Mouse (Mus musculus) lung, embryonic 14.5 days (tissue): Measurements from ENCODE around the gene Tesk1. TPM values are rescaled to one million over a fixed set of nuclear protein-coding genes. Genes with fewer than 3 reads are reported as not detected.

Source experiments
- ATAC-seq: fragments of 200-750 bp; cut with Nextera tagmentation; 2 replicates; pipeline ENCODE4 v1.8.0; 2017; ENCODE audit warnings: mild to moderate bottlenecking, moderate TSS enrichment, moderate library complexity; ENCODE audit not compliant: insufficient read depth
- DNase-seq: peaks from one replicate; pipeline ENCODE4 v3.0.0-alpha.2; 2015
- H3K27ac ChIP-seq: fragments of 300-500 bp; sonication (generic); 2 replicates; pipeline ENCODE4 v1.5.1; 2014; ENCODE audit warnings: low read depth, mild to moderate bottlenecking, moderate library complexity
- H3K27me3 ChIP-seq: fragments of 300-500 bp; sonication (generic); 2 replicates; pipeline ENCODE4 v1.6.1; 2014; ENCODE audit warnings: low read length, control low read depth; ENCODE audit not compliant: insufficient read depth
- H3K36me3 ChIP-seq: fragments of 300-500 bp; sonication (generic); 2 replicates; pipeline ENCODE4 v1.6.1; 2014; ENCODE audit warnings: control low read depth; ENCODE audit not compliant: insufficient read depth
- H3K4me1 ChIP-seq: fragments of 300-500 bp; sonication (generic); 2 replicates; pipeline ENCODE4 v1.6.1; 2014; ENCODE audit warnings: antibody characterized with exemption, control low read depth; ENCODE audit not compliant: insufficient read depth
- H3K4me2 ChIP-seq: fragments of 300-500 bp; sonication (generic); 2 replicates; pipeline ENCODE4 v1.6.1; 2014; ENCODE audit warnings: mild to moderate bottlenecking
- H3K4me3 ChIP-seq: fragments of 300-500 bp; sonication (generic); 2 replicates; pipeline ENCODE4 v1.5.1; 2014; ENCODE audit warnings: low read depth, low read length
- H3K9ac ChIP-seq: fragments of 300-500 bp; sonication (generic); 2 replicates; pipeline ENCODE4 v1.6.1; 2014
- H3K9me3 ChIP-seq: fragments of 300-500 bp; sonication (generic); 2 replicates; pipeline ENCODE4 v1.6.1; 2016; ENCODE audit warnings: low read depth, low read length, control low read depth
- CTCF ChIP-seq: IDR thresholded peaks from 2 replicates; pipeline ENCODE4 v1.5.1; 2016; ENCODE audit warnings: antibody characterized with exemption, low read depth
- WGBS: fragments of 180-500 bp; shearing (Covaris S2); extraction: QIAGEN DNeasy Blood & Tissue Kit; methylation state at CpG from one replicate; pipeline ENCODE4 v1.1.7; 2014; 5-methylcytosine and 5-hydroxymethylcytosine counted together
- polyA plus RNA-seq: library from polyadenylated mRNA; unstranded; fragments of >200 nt; fragmentation: Nextera tagmentation; extraction: Ambion mirVana; gene quantifications from 2 replicates; pipeline ENCODE4 v1.2.1, GENCODE M21; 2014

The Tesk1 gene
- polyA plus RNA-seq, 1 experiment from 2014 or later, result 15.9 TPM

DNA sequence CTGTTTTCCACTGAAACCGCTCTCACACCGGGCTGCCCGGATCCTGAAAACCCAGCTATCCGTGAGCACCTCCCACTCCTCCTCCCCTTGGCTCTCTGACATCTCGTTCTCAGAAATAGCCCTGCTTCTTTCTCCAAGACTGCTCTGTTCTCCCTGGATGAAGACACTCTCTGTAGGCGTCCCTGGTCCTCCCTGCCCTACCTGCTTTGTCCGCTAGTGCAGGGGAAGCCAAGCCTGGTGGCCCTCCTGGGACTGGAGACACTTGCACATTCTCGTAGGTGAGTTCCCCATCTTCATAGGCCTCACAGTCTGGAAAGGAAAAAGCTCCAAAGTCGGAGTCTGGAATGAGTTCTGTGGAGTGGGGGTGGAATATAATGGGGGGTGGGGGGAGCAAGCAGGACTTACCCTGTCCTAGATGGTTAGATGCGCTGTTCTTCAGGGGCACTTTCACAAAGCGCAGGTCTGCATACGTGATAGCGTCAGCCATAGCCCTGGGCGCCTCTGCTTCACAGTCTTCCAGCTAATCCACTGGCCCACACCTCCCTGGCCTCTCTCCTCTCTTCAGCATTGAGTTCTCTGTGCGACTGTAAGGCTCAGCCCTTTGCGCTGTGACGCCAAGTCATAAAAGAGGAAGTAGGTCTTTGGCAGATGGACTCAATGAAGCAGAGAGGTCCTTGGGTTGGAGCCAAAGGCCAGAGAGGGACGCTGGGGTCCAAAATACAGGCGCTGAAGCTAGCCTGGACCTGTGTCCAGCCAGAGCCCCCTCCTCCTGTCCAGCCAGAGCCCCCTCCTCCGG is 12.5 kb downstream of the Tesk1 start, which contains the start of gene Cd72:
Cd72 (minus strand) TSS at position 588 of the 796 bp plus-strand sequence.
- DNase-seq (peak; percentile 37), ATAC-seq (peak; percentile 22; the same call in 1 of the 2 replicates)
- H3K27me3 ChIP-seq, result peaks cover 26% of the 10 kb centered on the region
- peak within 1 kb of the TSS; percentile 44 for H3K4me2 ChIP-seq
- H3K9me3 ChIP-seq, result no peaks in the 10 kb centered on the region
- no peaks in the 10 kb centered on the region for H3K36me3 ChIP-seq
- peak; percentile 29; the same call in 1 of the 2 replicates for TF ChIP-seq CTCF
- H3K4me3 ChIP-seq, result peak within 1 kb of the TSS; percentile 15
- H3K9ac ChIP-seq, result peak within 1 kb of the TSS; percentile 10; the same call in 1 of the 2 replicates
- WGBS, result 30% methylated on average over 20 of the region's 20 CpGs
- H3K4me1 ChIP-seq, result no peaks in the 10 kb centered on the region
- no peak within 1 kb of the TSS for H3K27ac ChIP-seq

DNA sequence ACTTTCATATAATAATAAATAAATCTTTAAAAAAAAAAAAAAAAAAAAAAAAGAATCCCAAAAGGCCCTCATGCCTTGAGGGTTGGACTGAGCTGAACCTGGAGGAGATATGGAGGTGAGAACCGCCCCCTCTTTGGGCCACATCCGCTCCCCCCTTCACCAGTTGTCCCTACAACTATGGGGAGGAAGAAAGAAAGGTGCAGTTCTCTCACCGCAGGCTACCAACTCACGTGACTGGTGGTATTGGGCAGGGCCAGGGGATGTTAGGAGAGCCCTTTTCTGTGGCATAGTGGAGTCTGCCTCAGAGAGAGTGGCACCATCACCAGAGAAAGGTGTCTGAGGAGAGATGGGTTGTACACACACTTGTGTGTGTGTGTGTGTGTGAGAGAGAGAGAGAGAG is 14.7 kb downstream of the Tesk1 start:
- WGBS, result 24% methylated on average over 4 of the region's 4 CpGs
- TF ChIP-seq CTCF, result no peak
- no peaks in the 10 kb centered on the region for H3K36me3 ChIP-seq
- no peak overlapping the region for H3K27ac ChIP-seq
- H3K9ac ChIP-seq, result no peak overlapping the region
- no peak overlapping the region for H3K4me3 ChIP-seq
- H3K4me2 ChIP-seq, result no peak overlapping the region
- ATAC-seq, result no peak
- DNase-seq, result no peak
- no peaks in the 10 kb centered on the region for H3K4me1 ChIP-seq
- peaks cover 26% of the 10 kb centered on the region for H3K27me3 ChIP-seq
- H3K9me3 ChIP-seq, result no peaks in the 10 kb centered on the region

DNA sequence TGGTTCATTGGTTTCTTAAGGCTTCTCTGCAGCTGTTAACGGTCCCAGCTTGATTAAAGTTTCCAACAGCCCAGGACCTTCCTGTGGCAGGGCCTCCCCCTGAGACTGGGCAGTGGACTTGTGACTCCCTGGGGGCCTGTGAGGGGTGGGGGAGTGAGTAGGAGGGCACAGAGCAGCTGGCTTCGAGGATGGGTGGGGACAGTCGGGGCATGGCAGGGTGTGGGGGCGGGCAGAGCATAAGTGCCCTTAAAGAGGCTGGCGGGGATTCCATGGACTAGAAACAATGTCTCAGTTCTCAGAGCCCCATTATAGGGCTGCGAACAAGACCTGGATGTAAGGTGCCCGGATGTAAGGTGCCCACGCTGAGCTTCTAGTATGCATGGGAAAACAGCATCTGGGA is 15.4 kb downstream of the Tesk1 start:
- DNase-seq (peak; percentile 16), ATAC-seq (no peak)
- Histone ChIP-seq H3K9me3 (no peaks in the 10 kb centered on the region), H3K27ac (no peak overlapping the region), H3K4me1 (no peaks in the 10 kb centered on the region), H3K4me3 (no peak overlapping the region), H3K36me3 (no peaks in the 10 kb centered on the region), H3K4me2 (no peak overlapping the region), H3K9ac (no peak overlapping the region), H3K27me3 (peaks cover 24% of the 10 kb centered on the region)
- WGBS, result 17% methylated on average over 8 of the region's 8 CpGs
- TF ChIP-seq CTCF, result no peak

DNA sequence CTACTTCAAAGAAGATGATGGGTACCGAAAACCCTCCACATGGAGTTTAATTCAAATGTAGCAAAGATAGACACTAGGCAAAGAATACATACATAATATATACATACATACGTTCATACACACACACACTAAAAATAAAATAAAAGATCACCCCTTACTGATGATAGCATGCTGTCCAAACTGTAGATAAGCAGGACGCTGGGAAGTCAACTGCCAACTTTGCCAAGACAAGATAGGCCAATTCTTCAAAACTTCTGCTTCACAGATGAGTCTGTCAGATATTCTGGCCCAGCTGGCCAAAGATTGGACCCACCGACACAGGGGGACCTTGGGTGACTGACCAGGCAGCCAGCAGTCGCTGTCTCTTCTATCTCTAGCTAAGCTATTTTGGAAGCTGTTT is 21.4 kb downstream of the Tesk1 start:
- Histone ChIP-seq H3K4me1 (no peaks in the 10 kb centered on the region), H3K27ac (no peak overlapping the region), H3K4me2 (no peak overlapping the region), H3K36me3 (no peaks in the 10 kb centered on the region), H3K9ac (no peak overlapping the region), H3K9me3 (no peaks in the 10 kb centered on the region), H3K4me3 (no peak overlapping the region), H3K27me3 (no peaks in the 10 kb centered on the region)
- ATAC-seq (no peak), DNase-seq (no peak)
- 84% methylated on average over 5 of the region's 5 CpGs for WGBS
- TF ChIP-seq CTCF, result no peak

DNA sequence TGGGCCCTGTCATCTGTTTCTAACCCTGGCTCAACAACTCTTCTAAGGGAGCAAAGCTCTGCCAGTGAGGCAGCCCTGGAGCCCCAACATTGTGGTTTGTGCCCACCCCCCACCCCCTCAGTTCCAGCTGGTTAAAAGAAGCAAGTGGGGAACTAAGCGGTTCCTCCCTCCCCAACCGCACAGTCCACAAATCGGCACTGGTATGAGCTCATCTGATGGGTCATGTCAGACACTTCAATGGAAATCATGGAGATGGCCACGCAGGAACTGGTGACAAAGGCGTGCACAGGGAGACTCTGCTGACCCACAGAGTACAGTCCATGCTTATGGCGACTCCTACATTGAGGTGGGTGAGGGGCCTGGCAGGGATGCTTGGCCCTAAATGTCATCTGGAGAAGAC is 24.2 kb downstream of the Tesk1 start:
- DNase-seq, result no peak
- Histone ChIP-seq H3K9ac (no peak overlapping the region), H3K27ac (no peak overlapping the region), H3K4me3 (no peak overlapping the region), H3K36me3 (no peaks in the 10 kb centered on the region), H3K4me2 (no peak overlapping the region), H3K9me3 (no peaks in the 10 kb centered on the region), H3K27me3 (no peaks in the 10 kb centered on the region), H3K4me1 (no peaks in the 10 kb centered on the region)
- no peak for TF ChIP-seq CTCF
- WGBS, result 83% methylated on average over 6 of the region's 6 CpGs
- no peak for ATAC-seq

DNA sequence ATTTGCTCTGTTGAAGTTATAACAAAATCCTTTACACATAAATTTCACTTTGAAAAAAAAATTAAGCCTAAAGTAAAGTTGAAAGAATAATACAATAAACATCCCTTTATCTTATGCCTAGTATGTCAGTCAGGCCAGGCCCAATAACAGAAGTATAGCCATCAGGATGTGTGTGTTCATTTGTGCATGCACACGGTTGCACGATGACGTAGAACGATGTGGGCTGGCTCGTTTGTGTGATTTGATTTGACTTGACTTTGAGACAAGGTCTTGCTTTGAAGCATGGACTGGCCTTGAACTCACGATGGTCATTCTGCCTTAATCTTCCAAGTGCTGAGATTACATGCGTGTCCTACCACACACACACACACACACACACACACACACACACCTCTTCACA is 25.1 kb downstream of the Tesk1 start:
- H3K4me3 ChIP-seq, result no peak overlapping the region
- WGBS, result 84% methylated on average over 7 of the region's 7 CpGs
- no peak for TF ChIP-seq CTCF
- DNase-seq (no peak), ATAC-seq (no peak)
- H3K36me3 ChIP-seq, result no peaks in the 10 kb centered on the region
- H3K27ac ChIP-seq, result no peak overlapping the region
- H3K9me3 ChIP-seq, result no peaks in the 10 kb centered on the region
- no peaks in the 10 kb centered on the region for H3K4me1 ChIP-seq
- H3K27me3 ChIP-seq, result no peaks in the 10 kb centered on the region
- no peak overlapping the region for H3K9ac ChIP-seq
- H3K4me2 ChIP-seq, result no peak overlapping the region

DNA sequence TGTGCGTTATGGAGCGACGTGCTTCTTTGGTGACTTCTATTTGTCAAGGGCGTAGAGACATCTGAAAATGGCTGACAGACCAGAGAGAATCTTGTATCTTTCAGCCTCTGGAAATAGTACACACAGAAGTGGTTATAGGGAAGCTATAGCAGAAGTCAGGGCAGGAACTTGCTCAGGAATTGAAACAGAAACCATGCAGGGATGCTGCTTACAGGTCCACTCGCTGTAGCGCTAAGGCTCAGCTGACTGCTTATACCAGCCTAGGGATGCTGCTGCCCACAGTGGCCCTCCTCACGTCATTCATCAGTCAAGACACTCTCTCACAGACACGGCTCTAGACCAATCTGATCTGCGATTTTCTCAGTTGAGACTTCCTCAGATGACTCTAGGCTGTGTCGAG is 28.6 kb downstream of the Tesk1 start:
- H3K9ac ChIP-seq, result no peak overlapping the region
- H3K36me3 ChIP-seq, result no peaks in the 10 kb centered on the region
- no peak overlapping the region for H3K27ac ChIP-seq
- no peak for ATAC-seq
- no peaks in the 10 kb centered on the region for H3K9me3 ChIP-seq
- no peak for DNase-seq
- no peak overlapping the region for H3K4me3 ChIP-seq
- no peaks in the 10 kb centered on the region for H3K4me1 ChIP-seq
- whole genome bisulfite sequencing, result 84% methylated on average over 10 of the region's 10 CpGs
- no peak overlapping the region for H3K4me2 ChIP-seq
- no peak for TF ChIP-seq CTCF
- no peaks in the 10 kb centered on the region for H3K27me3 ChIP-seq
